Mouse (Mus musculus) left cerebral cortex, adult 8-10 months (tissue): Measurements from ENCODE around the gene Arhgef39. TPM values are rescaled to one million over a fixed set of nuclear protein-coding genes. Genes with fewer than 3 reads are reported as not detected.
A peak's percentile ranks its signal among the peaks of the same experiment; 100 is the strongest.
"Not testable (repeated sequence)": the region's sequence is repeated elsewhere in the genome, so short reads cannot be mapped to it uniquely, and the experiment has no call there.

Experiments
- DNase-seq, 2 experiments: peaks; one replicate each; pipeline ENCODE4 v3.0.0; 2022; ENCODE audit warnings: low spot score in 2 of 2
- total RNA-seq, 4 experiments: library from RNA; stranded (reverse); gene quantifications; 2 replicates each; pipeline ENCODE4 v1.2.4; 2022

The Arhgef39 gene
- total RNA-seq, 4 experiments from 2014 or later: 1.2 to 2.2 (median 1.6) TPM

DNA sequence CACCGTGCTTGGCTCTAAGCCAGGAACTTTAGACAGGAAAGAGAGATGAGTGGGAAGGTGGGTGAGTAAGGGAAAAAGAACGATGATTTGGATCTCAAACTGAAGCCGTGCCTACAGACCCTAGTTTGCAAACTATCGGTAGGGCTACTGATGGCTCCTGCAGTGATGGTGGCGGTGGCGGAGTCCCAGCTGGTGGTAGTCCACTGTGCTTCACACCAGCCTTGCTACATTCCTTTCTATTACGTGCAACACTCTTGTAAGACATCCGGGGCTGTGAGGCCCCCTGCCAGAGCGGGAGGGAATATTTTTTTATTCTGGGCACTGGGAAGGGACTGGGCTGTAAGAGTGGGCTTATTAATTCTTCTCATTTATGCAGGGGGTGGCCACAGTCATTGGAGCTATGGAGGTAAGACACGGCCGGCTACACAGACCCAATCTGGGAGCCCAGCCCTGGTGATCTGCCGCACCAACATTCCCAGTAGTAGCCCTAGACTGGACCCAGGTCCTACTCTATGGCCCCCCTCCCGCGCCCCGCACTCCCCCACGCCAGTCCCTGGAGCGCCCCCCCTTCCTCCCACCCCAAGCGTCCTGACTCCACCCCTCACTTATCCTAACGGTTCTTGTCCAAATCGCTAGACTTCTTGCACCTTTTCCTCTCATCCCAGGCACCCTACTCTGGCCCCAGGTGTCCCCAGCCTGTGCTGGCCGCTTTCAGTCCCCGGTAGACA is 8.6 kb upstream of the Arhgef39 start:
- DNase-seq: no peak

DNA sequence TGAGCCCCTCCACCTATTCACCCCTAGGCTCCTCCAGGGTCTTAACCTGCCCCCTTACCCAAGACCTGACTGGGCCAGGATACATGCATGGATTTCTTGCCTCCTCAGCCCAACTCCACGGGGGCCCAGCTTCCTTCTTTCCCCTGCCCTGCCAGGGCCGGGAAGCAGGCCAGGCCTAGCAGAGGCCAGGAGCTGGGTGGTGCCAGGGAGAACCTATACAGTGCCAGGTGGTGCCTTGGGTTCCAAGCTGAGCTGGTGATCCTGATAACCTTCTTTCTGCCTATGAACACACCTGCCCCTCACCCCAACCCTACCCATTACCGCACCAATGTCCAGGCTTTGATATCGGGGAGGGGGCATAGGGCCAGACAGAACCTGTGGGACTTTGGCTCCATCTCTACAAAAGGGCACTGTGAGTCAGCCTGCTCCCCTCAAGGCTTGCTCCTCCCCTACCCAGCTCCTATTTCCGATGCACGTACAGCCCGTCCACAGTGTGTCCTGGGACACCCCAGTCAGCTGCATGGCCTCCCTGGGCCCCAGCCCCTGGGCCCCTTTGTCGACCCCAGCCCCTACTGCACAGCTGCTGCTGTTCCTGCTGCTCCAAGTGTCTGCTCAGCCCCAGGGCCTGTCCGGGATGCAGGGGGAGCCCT is 7.2 kb upstream of the Arhgef39 start, which contains the start of gene Car9:
Gene Car9 (plus strand): TSS at position 431 of the 650 bp plus-strand sequence.
- DNase-seq: no peak

- no peak for DNase-seq
These were observed 6.6 kb upstream of the Arhgef39 start for GRCm38 (mm10) chr4:43506074-43506473.

DNA sequence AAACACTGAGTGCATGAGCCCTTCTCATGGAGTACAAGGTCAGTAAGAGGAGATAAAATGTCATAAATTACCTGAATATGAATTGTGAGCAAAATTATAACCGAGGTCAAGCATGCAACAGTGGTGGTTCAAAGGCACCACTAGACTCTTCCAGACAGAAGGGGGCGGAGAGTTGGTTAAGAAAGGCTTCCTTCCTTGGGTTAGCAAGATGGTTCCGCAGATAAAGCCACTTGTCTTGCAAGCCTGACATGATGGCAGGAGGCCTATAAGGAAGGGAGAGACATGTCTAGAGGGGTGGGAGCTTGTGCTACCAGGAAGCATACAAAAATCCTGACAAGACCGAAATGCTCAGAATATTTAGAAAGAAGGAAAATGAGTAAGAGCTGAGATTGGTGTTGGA is 4.8 kb upstream of the Arhgef39 start:
- no peak for DNase-seq

GRCm38 (mm10) chr4:43503506-43503905 is 4.0 kb upstream of the Arhgef39 start:
- no peak for DNase-seq

- no peak for DNase-seq
These were observed 3.5 kb upstream of the Arhgef39 start for GRCm38 (mm10) chr4:43503041-43503440.

DNA sequence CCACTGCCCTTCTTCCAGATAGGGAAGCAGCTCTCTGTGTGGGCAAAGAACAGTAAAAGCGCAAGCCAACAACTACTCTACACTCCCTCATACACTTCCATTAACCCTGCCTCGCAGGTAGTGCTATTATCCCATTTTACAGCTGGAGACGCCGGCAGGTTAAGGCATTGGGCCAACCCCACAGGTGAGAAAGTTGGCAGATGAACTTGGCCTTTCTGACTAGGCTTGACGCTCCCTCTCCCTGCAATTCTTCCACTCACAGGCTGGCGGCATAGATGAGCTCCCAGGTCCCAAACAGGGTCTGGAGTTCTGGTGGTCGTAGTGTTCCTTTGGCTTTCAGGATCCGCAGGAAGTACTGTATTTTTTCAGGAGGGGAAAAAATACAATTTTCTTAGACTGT is 512 bp downstream of the Arhgef39 start:
- DNase-seq: no peak

- DNase-seq: no peak
These were observed 1.5 kb downstream of the Arhgef39 start for GRCm38 (mm10) chr4:43497946-43498345.

- DNase-seq: no peak
These were observed 2.1 kb downstream of the Arhgef39 start for GRCm38 (mm10) chr4:43497405-43497804.

GRCm38 (mm10) chr4:43496587-43496986 is 2.9 kb downstream of the Arhgef39 start:
- no peak for DNase-seq

- no peak for DNase-seq
These were observed 5.7 kb downstream of the Arhgef39 start for GRCm38 (mm10) chr4:43493846-43494240.

GRCm38 (mm10) chr4:43493186-43493845 is 6.2 kb downstream of the Arhgef39 start:
- DNase-seq: peak; percentile 93

DNA sequence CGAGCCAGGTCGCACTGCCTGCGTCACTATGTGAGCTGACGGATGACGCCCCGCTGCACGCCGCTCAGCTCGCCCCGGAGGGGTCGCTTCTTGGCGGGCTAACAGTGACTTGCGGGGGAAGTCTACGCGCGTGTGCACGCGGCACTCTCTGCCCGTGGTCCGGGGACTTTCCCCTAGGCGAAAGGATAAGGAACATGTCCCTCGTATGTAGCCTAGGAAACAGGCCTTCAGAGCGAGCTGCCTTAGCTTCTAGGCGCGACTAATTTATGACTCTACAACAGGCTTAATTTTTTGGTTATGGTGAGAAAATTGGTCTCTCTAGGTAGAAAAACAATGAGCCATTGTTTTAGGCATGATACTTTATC is 6.7 kb downstream of the Arhgef39 start, which contains the start of gene Ccdc107:
Gene Ccdc107 (plus strand): TSS at position 80 of the 365 bp plus-strand sequence.
- peak; percentile 89 to 96 for DNase-seq

DNA sequence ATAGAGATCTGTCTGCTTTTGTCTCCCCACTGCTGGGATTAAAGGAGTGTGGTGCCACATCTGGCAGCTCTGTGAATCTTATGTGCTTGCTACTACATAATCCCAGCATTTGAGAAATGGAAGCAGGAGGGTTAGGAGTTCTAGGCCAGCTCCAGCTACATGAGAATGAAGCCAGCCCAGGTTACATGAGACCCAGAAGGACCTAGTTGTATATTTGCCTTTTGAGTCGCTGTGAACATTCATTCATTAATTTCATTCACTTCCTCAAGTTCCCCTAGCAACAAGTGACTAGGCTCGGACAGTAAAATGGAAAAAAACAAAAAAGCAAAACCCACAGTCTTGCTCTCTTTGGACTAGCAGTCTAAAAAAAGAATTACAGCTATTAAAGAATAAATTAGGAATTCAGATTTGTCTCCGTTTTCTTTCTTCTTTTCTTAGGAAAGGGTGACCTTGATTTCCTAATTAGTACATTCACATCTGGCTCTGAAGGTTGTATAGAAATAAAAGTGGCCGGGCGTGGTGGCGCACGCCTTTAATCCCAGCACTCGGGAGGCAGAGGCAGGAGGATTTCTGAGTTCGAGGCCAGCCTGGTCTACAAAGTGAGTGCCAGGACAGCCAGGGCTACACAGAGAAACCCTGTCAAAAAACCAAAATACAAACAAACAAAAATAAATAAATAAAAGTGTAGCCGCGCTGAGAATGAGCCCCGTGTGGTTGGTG is 7.2 kb downstream of the Arhgef39 start:
- no peak for DNase-seq

- DNase-seq: no peak
These were observed 8.7 kb downstream of the Arhgef39 start for GRCm38 (mm10) chr4:43490801-43491200.

- DNase-seq: no peak
These were observed 9.9 kb downstream of the Arhgef39 start for GRCm38 (mm10) chr4:43489611-43490010.

DNA sequence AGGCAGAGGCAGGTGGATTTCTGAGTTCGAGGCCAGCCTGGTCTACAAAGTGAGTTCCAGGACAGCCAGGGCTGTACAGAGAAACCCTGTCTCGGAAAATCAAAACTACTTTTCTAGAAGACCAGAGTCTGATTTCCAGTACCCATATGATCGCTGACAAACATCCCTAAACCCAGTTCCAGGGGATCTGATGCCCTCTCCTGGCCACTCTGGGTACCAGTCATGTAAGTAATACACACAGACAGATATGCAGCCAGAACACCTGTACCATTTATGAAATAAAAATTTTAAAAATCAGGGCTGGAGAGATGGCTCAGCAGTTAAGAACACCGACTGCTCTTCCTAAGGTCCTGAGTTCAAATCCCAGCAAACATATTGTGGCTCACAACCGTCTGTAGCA is 13.8 kb downstream of the Arhgef39 start:
- DNase-seq: not testable (repeated sequence)

DNA sequence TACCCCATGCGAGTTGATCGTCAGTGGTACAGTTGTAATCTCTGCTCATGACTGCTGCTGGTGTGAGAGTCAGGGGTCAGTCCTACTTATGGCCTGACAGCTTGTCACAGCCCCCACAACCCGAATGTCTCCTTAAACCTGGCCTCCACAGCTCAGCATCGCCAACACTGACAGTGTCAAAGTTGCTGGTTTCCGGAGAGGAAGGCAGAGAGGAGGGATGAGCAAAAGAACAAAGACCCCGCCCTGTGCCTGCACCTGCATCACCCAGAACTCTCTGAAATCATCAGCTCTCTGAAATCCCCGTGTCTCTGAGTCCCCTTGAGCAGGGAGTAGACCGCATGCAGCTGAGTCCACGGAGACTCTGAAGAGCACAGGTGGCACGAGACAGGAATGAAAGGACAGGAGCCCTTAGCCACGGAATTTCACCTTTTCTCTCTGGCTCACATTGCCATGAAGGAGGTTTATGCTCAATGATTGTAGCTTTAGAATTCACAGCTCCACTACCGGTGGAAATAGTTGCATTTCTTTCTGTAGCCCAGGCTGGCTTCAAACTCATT is 15.9 kb downstream of the Arhgef39 start, which contains the start of gene Sit1:
Gene Sit1 (minus strand): TSS at position 200 of the 557 bp plus-strand sequence.
- DNase-seq: no peak

DNA sequence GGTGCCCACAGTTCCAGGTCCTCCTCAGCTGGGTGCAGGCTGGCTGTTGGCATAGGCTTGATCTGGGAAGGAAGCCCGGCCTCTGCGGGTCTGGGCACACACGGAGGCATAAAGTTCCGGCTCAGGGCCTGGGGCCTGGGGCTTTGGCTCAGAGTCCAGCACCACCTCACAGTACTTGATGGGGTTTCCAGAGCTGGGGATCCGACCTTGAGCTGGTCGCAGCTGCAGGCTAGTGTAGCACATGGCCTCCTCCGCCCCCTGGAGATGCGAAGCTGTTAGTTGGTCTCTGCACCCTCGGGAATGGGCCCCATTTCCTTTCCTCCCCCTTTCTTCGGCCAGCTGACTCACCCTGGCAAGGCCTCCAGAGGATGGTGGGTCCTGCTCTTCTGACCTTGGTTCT is 16.9 kb downstream of the Arhgef39 start:
- DNase-seq: no peak

DNA sequence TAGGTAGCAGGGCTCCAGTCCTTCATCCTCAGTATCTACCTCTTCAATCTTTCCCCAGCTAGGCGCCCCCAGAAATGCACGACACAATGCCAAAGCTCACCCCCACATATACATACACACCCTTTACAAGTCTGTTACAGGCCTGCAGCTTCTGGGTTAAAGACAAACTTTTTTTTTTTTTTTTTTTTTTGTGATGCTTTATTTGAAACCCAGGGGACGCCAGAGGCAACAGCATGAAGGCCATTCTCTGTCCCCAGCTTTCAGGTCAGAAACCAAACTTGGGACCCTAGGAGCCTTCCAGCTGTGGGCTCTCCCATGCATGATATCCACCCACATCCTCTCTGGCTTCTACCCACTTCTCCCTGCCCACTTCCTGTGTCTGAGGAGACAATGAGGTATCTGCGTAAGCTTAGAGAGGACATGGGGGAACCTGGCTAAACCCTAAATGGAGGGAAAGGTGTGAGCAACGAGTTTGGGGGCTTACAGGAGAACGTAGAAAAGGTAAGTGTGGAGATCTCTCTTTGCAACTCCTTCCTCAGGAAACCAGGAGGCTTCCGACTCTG is 17.5 kb downstream of the Arhgef39 start:
- no peak for DNase-seq

DNA sequence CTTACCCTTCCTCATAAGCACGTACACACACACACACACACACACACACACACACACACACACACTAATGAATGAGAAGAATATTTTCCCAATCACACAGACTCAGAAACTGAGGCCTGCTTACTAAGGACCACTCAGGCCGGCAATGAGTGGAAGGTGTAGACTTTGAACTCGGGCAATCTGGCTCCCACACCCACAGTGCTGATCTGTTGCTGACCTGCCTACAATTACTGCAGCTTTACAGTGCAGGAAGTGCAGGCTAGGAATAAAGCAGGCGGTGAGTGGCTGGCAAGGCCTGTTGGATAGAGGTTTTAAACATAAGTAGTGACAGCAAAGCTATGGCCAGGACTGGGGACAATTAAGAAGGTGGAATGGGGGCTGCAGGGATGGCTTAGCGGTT is 18.5 kb downstream of the Arhgef39 start:
- no peak for DNase-seq
